Mouse (Mus musculus) Patski (cell line): ENCODE measurements around the gene Cul7. TPM values are rescaled to one million over a fixed set of nuclear protein-coding genes. Genes with fewer than 3 reads are reported as not detected.

Source experiments
- ATAC-seq: fragments of 100-300 bp; one replicate; pipeline ENCODE4 v1.8.0; 2021
- CTCF ChIA-PET: fragments of 350-600 bp; sonication (Branson Sonifier 250); formaldehyde crosslinking; loops from one replicate; lab custom pipeline; 2022; ENCODE audit warnings: inconsistent platforms; lab: Charles Lee
- POLR2A ChIA-PET: fragments of 350-600 bp; sonication (Branson Sonifier 250); formaldehyde crosslinking; loops from one replicate; lab custom pipeline; 2022; ENCODE audit warnings: antibody characterized with exemption, inconsistent platforms; lab: Charles Lee
- DNase-seq: peaks from one replicate; pipeline ENCODE4 v3.0.0-alpha.2; 2011; ENCODE audit warnings: low read depth, low spot score
- H3K27me3 ChIP-seq: fragments of 371-371 bp; one replicate; pipeline ENCODE4 v1.5.1; 2021
- CTCF ChIP-seq: fragments of 100-300 bp; IDR thresholded peaks from one replicate; pipeline ENCODE4 v1.5.1; 2021
- in situ Hi-C: fragments of 300-500 bp; cut with MboI; formaldehyde crosslinking; loops from 3 replicates; pipeline ENCODE4 v1.11.1; 2018; ENCODE audit warnings: low pct_unique_long_range_greater_than_20kb, mixed read lengths
- polyA plus RNA-seq: library from polyadenylated mRNA; unstranded; gene quantifications from one replicate; pipeline ENCODE4 v1.2.3, GENCODE M21; 2021

The Cul7 gene
- 109 TPM for polyA plus RNA-seq

GRCm38 (mm10) chr17:46650232-46651031, at the start of gene Cul7:
Gene Cul7 (plus strand): TSS chr17:46650337.
- ATAC-seq, result peak; percentile 77
- ChIA-PET POLR2A (interaction anchor here (0.6 to 1.5 kb wide), 3 partner anchors 15 to 30 kb away, joined by 3 to 4 read pairs (median 3); partner anchors contain the start of gene Klhdc3), CTCF (no interaction called here)
- in situ Hi-C loops, result loop anchor here (5.0 kb wide), 1 partner anchor 62 kb away; the partner anchor contains the start of gene Pex6
- TF ChIP-seq CTCF, result no peak
- H3K27me3 ChIP-seq, result no peaks in the 10 kb centered on the region
- DNase-seq, result no peak

GRCm38 (mm10) chr17:46600569-46600968, 49.6 kb upstream of the Cul7 start:
- no peaks in the 10 kb centered on the region for H3K27me3 ChIP-seq
- CTCF ChIA-PET, result interaction anchor here (1.5 to 2.0 kb wide), 2 partner anchors 31 to 37 kb away, joined by 3 to 6 read pairs; no protein-coding TSS in a partner anchor
- POLR2A ChIA-PET, result interaction anchor here (0.6 to 0.7 kb wide), 2 partner anchors 16 to 28 kb away, joined by 3 to 7 read pairs; no protein-coding TSS in a partner anchor
- no peak for ATAC-seq
- in situ Hi-C loops, result no loop called here
- DNase-seq, result no peak
- TF ChIP-seq CTCF, result no peak

GRCm38 (mm10) chr17:46602212-46602611, 47.9 kb upstream of the Cul7 start:
- no peak for TF ChIP-seq CTCF
- ATAC-seq, result no peak
- CTCF ChIA-PET, result no interaction called here
- H3K27me3 ChIP-seq, result no peaks in the 10 kb centered on the region
- POLR2A ChIA-PET, result interaction anchor here (0.6 kb wide), 1 partner anchor 8 kb away, joined by 3 read pairs; no protein-coding TSS in a partner anchor
- DNase-seq, result no peak
- in situ Hi-C loops, result no loop called here

- ChIA-PET POLR2A (no interaction called here), CTCF (interaction anchor here (1.0 kb wide), 2 partner anchors 31 to 32 kb away, joined by 3 read pairs; no protein-coding TSS in a partner anchor)
- no peaks in the 10 kb centered on the region for H3K27me3 ChIP-seq
- DNase-seq, result no peak
- ATAC-seq, result no peak
- in situ Hi-C loops, result no loop called here
- no peak for TF ChIP-seq CTCF
Measured at GRCm38 (mm10) chr17:46603229-46603628, 46.9 kb upstream of the Cul7 start.

- POLR2A ChIA-PET, result no interaction called here
- ATAC-seq, result no peak
- no peak for DNase-seq
- H3K27me3 ChIP-seq, result no peaks in the 10 kb centered on the region
- CTCF ChIA-PET, result interaction anchor here (1.2 to 1.3 kb wide), 2 partner anchors 13 to 27 kb away, joined by 3 read pairs; no protein-coding TSS in a partner anchor
- in situ Hi-C loops, result no loop called here
- no peak for TF ChIP-seq CTCF
Measured at GRCm38 (mm10) chr17:46605126-46605525, 45.0 kb upstream of the Cul7 start.

- H3K27me3 ChIP-seq, result no peaks in the 10 kb centered on the region
- ChIA-PET POLR2A (no interaction called here), CTCF (interaction anchor here (1.2 kb wide), 1 partner anchor 13 kb away, joined by 3 read pairs; no protein-coding TSS in a partner anchor)
- TF ChIP-seq CTCF, result no peak
- no peak for ATAC-seq
- in situ Hi-C loops, result no loop called here
- DNase-seq, result no peak
Measured at GRCm38 (mm10) chr17:46605987-46606386, 44.1 kb upstream of the Cul7 start.

- ATAC-seq (no peak), DNase-seq (no peak)
- no peaks in the 10 kb centered on the region for H3K27me3 ChIP-seq
- CTCF ChIA-PET, result interaction anchor here (0.8 to 1.3 kb wide), 3 partner anchors 14 to 28 kb away, joined by 3 to 4 read pairs (median 4); partner anchors contain the start of gene Ptk7
- POLR2A ChIA-PET, result interaction anchor here (0.6 to 1.3 kb wide), 3 partner anchors 8 to 78 kb away, joined by 3 to 8 read pairs (median 3); partner anchors contain the start of gene Ptk7
- no peak for TF ChIP-seq CTCF
- in situ Hi-C loops, result no loop called here
Measured at GRCm38 (mm10) chr17:46609721-46610514, 40.2 kb upstream of the Cul7 start.

- ChIA-PET POLR2A (interaction anchor here (0.7 kb wide), 1 partner anchor 162 kb away, joined by 5 read pairs; no protein-coding TSS in a partner anchor), CTCF (no interaction called here)
- no peak for ATAC-seq
- no peaks in the 10 kb centered on the region for H3K27me3 ChIP-seq
- no peak for DNase-seq
- TF ChIP-seq CTCF, result no peak
- in situ Hi-C loops, result no loop called here
Measured at GRCm38 (mm10) chr17:46611316-46611715, 38.8 kb upstream of the Cul7 start.

GRCm38 (mm10) chr17:46612189-46612588, 37.9 kb upstream of the Cul7 start:
- in situ Hi-C loops, result no loop called here
- CTCF ChIA-PET, result no interaction called here
- no peak for ATAC-seq
- TF ChIP-seq CTCF, result no peak
- POLR2A ChIA-PET, result interaction anchor here (0.6 to 1.0 kb wide), 2 partner anchors 13 to 33 kb away, joined by 3 read pairs; no protein-coding TSS in a partner anchor
- DNase-seq, result no peak
- H3K27me3 ChIP-seq, result no peaks in the 10 kb centered on the region

GRCm38 (mm10) chr17:46612820-46613219, 37.3 kb upstream of the Cul7 start:
- in situ Hi-C loops, result no loop called here
- ChIA-PET POLR2A (interaction anchor here (0.6 to 1.0 kb wide), 2 partner anchors 13 to 32 kb away, joined by 3 read pairs; no protein-coding TSS in a partner anchor), CTCF (no interaction called here)
- no peaks in the 10 kb centered on the region for H3K27me3 ChIP-seq
- TF ChIP-seq CTCF, result no peak
- DNase-seq, result peak; percentile 38
- ATAC-seq, result peak; percentile 36
